Mouse (Mus musculus): ENCODE results near the gene Fam13c. TPM values are rescaled to one million over a fixed set of nuclear protein-coding genes. Genes with fewer than 3 reads are reported as not detected.

The Fam13c gene
- polyA plus RNA-seq, 1 experiment from 2014 or later, result 10.1 TPM

DNA sequence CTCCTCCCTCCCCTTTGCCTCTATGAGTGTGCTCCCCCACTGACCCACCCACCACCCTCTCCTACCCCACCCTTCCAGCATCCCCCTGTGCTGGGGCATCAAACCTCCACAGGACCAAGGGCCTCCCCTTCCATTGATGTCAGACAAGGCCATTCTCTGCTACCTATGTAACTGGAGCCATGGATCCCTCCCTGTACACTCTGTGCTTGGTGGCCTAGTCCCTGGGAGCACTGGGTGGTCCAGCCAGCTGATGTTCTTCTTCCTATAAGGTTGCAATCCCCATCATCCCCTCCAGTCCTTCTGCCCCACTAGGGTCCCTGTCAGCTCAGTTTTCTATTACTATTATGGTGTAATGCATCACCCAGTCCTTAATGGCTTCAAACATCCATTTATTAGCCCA lies 65.1 kb downstream of the Fam13c start:
- Histone ChIP-seq H3K4me2 (no peak overlapping the region), H3K9ac (no peak overlapping the region), H3K4me3 (no peak overlapping the region), H3K27ac (no peak overlapping the region), H3K9me3 (peaks cover 4% of the 10 kb centered on the region; the same call in 1 of the 2 replicates), H3K4me1 (no peaks in the 10 kb centered on the region), H3K27me3 (no peaks in the 10 kb centered on the region), H3K36me3 (no peaks in the 10 kb centered on the region)
- no peak for ATAC-seq (ENCODE audit: borderline replicate concordance, extremely low read depth, low FRiP score, low TSS enrichment)

DNA sequence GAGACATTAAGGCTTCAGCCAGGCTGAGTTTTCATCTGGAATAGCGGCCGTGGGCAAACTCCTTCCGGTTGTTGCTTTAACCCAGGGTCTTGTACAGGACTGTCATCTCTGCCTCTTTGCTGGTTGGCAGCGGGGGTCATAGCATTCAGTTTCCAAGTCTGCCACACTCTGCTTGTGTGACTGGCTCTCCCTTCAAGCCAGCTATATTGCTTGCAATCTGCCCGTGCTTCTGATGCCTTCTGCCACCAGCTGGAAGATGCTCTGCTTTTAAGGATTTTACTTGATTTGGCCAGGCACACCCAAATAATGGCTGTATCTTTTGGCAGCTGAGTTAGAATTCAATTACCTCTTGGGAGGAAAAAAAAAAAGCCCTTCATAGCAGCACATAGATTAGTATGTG lies 65.6 kb downstream of the Fam13c start:
- Histone ChIP-seq H3K9me3 (peaks cover 4% of the 10 kb centered on the region; the same call in 1 of the 2 replicates), H3K4me3 (no peak overlapping the region), H3K27me3 (no peaks in the 10 kb centered on the region), H3K4me1 (no peaks in the 10 kb centered on the region), H3K9ac (no peak overlapping the region), H3K36me3 (no peaks in the 10 kb centered on the region), H3K27ac (no peak overlapping the region), H3K4me2 (no peak overlapping the region)
- 81% methylated on average over 5 of the region's 5 CpGs for WGBS
- no peak for ATAC-seq (ENCODE audit: borderline replicate concordance, extremely low read depth, low FRiP score, low TSS enrichment)

DNA sequence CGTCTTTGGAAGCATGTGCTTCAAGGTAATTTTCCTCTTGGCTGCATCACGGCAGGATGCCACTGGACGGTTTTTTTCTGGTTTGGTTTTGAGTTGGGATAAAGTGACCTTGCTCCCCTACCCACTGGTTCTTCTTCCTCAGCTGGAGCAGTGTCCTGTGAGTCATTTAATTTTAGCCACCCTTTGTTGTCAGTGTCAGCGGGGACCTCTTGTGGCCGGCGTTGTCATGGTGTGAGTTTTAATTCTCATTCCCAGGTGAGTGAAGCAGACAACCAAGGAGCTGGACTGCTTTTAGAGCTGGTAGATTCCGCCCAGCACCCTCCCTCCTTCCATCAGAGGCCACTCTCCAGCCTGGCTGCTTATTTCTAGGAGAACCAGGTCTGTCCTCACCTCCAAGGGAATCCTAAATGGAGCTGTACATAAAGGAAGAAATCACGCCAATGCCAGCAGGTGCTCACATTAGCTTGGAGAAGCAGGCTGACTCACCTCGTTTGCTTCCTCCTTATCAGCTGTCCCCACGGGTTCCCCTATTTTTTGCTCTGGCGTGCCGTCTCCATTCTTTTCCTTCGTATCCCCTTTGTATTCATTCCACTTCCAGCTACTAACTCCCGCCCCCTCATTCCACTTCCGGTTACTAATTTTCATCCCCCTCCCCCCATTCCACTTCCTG lies 66.4 kb downstream of the Fam13c start:
- Histone ChIP-seq H3K27me3 (no peaks in the 10 kb centered on the region), H3K9me3 (peaks cover 4% of the 10 kb centered on the region; the same call in 1 of the 2 replicates), H3K9ac (no peak overlapping the region), H3K4me1 (no peaks in the 10 kb centered on the region), H3K36me3 (no peaks in the 10 kb centered on the region), H3K4me2 (no peak overlapping the region), H3K4me3 (no peak overlapping the region), H3K27ac (no peak overlapping the region)
- WGBS, result 60% methylated on average over 15 of the region's 15 CpGs
- ATAC-seq (ENCODE audit: borderline replicate concordance, extremely low read depth, low FRiP score, low TSS enrichment), result no peak

DNA sequence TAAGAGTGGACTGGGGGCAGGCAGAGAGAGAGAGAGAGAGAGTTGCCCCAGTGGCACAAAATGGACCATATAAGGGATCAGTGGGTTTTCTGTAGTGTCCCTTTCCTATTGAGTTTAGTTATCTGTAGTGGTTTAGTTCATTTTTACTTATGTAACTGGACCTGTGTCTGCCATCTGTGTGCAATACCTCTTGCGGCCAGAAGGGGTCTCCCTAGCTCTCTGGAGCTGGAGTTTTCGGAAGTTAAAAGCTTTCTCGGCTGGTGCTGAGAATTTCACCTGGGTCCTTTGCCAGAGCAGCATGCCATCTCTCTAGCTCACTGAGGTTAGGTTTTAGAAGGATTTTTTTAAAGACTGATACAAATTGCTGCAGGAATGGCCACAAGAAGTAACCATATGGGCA lies 67.6 kb downstream of the Fam13c start:
- Histone ChIP-seq H3K27me3 (no peaks in the 10 kb centered on the region), H3K9me3 (peaks cover 4% of the 10 kb centered on the region; the same call in 1 of the 2 replicates)
- ATAC-seq (ENCODE audit: borderline replicate concordance, extremely low read depth, low FRiP score, low TSS enrichment), result no peak

DNA sequence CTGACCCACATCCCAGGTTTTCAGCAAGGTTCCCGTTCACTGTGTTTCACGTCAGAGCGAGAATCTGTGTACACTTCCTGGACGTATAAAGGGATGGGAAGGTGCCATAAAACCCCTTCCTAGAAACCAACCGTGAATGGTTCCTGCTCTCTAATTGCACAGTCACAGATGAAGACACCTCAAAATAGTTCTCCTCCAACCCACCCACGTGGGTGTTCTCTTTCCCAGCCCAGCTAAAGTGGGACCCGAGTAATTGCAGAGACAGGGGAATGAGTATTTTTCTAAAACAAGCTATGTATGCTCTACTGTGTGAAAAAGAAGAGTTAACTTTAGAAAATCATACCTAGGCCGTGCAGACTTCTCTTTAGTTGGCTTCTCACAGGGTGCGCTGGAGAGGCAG lies 74.6 kb downstream of the Fam13c start:
- WGBS, result 82% methylated on average over 9 of the region's 9 CpGs
- no peak overlapping the region for H3K9ac ChIP-seq
- H3K36me3 ChIP-seq, result no peaks in the 10 kb centered on the region
- no peak overlapping the region for H3K4me3 ChIP-seq
- H3K9me3 ChIP-seq, result no peaks in the 10 kb centered on the region
- H3K4me1 ChIP-seq, result peaks cover 4% of the 10 kb centered on the region
- no peak overlapping the region for H3K4me2 ChIP-seq
- no peaks in the 10 kb centered on the region for H3K27me3 ChIP-seq
- no peak for ATAC-seq (ENCODE audit: borderline replicate concordance, extremely low read depth, low FRiP score, low TSS enrichment)
- H3K27ac ChIP-seq, result no peak overlapping the region

More for the DNA sequence above, 67.6 kb downstream of the Fam13c start:
- H3K27ac ChIP-seq, result no peak overlapping the region
- 90% methylated on average over 3 of the region's 3 CpGs for WGBS
- no peak overlapping the region for H3K4me3 ChIP-seq
- no peak overlapping the region for H3K4me2 ChIP-seq
- no peaks in the 10 kb centered on the region for H3K4me1 ChIP-seq
- H3K36me3 ChIP-seq, result no peaks in the 10 kb centered on the region
- no peak overlapping the region for H3K9ac ChIP-seq

DNA sequence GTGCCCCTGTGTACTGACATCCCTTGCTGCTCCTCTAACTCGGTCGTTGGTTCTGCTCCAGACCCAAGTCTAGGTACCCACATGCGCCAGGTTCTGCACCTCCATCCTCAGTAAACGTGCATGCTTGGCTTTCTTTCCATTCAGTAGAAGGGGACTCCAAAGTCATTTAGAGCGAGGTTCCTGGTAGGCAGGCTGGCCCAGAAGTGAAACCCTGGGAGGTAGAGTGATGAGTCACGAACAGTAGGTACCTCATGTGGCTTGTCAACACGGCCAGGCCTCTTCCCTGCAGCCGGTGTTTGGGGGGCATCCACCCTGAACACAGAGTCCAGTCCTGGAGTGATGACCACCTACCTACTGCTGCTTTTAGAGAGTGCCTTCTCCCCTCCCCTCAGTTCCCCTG lies 76.4 kb downstream of the Fam13c start:
- ATAC-seq (ENCODE audit: borderline replicate concordance, extremely low read depth, low FRiP score, low TSS enrichment), result no peak
- Histone ChIP-seq H3K4me3 (no peak overlapping the region), H3K9me3 (no peaks in the 10 kb centered on the region), H3K27ac (no peak overlapping the region), H3K4me2 (no peak overlapping the region), H3K9ac (no peak overlapping the region), H3K4me1 (peaks cover 20% of the 10 kb centered on the region), H3K36me3 (no peaks in the 10 kb centered on the region), H3K27me3 (no peaks in the 10 kb centered on the region)
- WGBS, result 83% methylated on average over 8 of the region's 8 CpGs

DNA sequence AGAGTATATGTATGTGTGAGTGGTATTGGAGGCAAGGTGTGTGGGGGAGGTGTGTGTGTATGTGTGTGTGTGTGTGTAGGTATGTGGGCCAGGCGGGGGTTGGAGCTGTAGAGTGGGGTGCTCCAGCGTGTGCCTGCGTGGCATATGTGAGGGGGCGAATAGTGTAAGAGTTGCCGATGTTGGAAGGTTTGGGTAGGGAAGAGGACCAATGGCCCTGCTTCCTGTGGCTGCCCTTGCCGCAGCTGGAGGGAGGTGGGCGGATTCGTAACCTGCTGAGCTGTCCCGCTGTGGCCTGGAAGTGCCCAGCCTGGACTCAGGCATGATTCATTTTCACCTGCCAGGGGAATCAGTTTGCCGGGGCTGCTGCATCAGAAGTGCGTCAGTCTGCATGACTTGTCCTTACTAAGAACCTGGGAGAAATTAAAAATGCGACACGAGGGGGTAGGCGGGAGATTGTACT lies 79.4 kb downstream of the Fam13c start:
- no peaks in the 10 kb centered on the region for H3K9me3 ChIP-seq
- WGBS, result 12% methylated on average over 14 of the region's 14 CpGs
- H3K4me3 ChIP-seq, result peak overlapping the region; percentile 39
- no peak for ATAC-seq (ENCODE audit: borderline replicate concordance, extremely low read depth, low FRiP score, low TSS enrichment)
- no peaks in the 10 kb centered on the region for H3K27me3 ChIP-seq
- H3K4me1 ChIP-seq, result peaks cover 20% of the 10 kb centered on the region
- H3K4me2 ChIP-seq, result peak overlapping the region; percentile 81
- H3K36me3 ChIP-seq, result no peaks in the 10 kb centered on the region
- no peak overlapping the region for H3K9ac ChIP-seq
- H3K27ac ChIP-seq, result no peak overlapping the region

DNA sequence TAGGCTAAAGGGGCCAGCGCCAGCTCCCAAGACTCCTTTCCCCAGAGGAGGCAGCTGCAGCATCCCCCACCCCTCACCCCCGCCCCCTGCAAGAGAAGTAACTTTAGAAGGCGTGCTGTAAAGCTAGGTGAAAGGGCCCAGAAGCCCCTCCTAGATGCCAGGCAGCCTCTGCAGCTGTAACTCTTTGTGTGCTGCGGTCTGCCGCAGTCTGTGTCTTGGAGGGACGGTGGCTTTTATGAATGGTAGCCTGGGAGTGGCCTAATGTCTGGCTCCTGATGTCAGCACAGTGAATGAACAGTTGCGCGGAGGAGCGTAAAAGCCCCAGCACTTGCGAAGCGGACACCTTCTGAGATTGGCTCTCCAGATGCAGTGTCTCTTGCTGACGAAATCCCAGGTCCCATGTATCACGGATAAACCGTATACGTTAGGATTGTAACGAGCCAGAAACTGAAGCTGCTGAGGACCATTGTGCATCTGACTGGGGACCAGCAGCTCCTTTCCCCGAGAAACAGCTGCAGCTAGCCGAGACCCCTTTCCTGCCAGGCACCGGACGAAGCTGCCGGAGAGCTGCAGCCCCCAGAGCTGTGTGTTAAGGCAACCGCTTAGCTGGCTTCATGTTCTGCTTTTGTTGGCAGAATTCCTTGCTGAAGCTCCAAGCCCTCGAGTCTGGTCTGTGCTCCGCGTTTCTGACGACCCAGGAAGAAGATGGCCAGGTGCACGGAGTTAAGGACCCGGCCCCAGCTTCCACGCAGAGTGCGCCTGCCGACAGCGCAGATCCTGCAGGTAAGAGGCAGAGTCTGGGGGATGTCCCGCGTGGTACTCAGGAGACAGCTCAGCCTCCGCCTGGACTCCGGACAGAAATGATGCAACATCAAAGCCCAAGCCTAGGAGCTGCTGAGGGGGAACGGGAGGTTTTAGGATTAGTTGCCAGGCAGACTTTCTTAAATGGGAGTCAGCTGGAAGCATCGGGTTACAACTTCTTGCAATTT lies 80.2 kb downstream of the Fam13c start:
- H3K27me3 ChIP-seq, result no peaks in the 10 kb centered on the region
- peak; percentile 51; the same call in 1 of the 2 replicates for ATAC-seq (ENCODE audit: borderline replicate concordance, extremely low read depth, low FRiP score, low TSS enrichment)
- peak overlapping the region; percentile 81 for H3K4me2 ChIP-seq
- H3K9me3 ChIP-seq, result no peaks in the 10 kb centered on the region
- WGBS, result under 1% methylated on average over 38 of the region's 38 CpGs
- no peaks in the 10 kb centered on the region for H3K36me3 ChIP-seq
- peak overlapping the region; percentile 6; the same call in 1 of the 2 replicates for H3K9ac ChIP-seq
- peaks cover 20% of the 10 kb centered on the region for H3K4me1 ChIP-seq
- no peak overlapping the region for H3K27ac ChIP-seq
- H3K4me3 ChIP-seq, result peak overlapping the region; percentile 39

DNA sequence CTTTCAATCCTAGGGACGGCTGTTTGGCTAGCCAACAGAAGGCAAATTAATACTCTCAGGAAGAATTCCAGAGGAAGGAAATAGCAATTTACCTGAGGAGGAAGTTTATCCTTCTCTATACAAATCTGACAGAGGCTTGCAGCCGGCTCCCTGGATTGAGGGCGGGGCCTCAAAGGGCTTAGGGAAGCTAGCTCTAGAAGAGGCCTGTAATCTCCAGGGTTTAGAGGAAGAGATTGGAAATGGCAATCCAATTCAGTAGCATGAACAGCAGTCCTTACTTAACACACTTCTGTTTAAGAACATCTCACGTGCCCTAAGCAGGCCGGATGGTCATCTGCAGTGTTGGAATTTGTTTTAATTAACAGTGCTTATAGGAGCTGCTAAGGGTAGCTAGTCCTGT lies 81.1 kb downstream of the Fam13c start:
- no peaks in the 10 kb centered on the region for H3K27me3 ChIP-seq
- ATAC-seq (ENCODE audit: borderline replicate concordance, extremely low read depth, low FRiP score, low TSS enrichment), result no peak
- peaks cover 20% of the 10 kb centered on the region for H3K4me1 ChIP-seq
- H3K9me3 ChIP-seq, result no peaks in the 10 kb centered on the region
- H3K36me3 ChIP-seq, result no peaks in the 10 kb centered on the region
- H3K4me3 ChIP-seq, result peak overlapping the region; percentile 39
- no peak overlapping the region for H3K27ac ChIP-seq
- no peak overlapping the region for H3K9ac ChIP-seq
- WGBS, result 30% methylated on average over 5 of the region's 5 CpGs
- peak overlapping the region; percentile 81 for H3K4me2 ChIP-seq

DNA sequence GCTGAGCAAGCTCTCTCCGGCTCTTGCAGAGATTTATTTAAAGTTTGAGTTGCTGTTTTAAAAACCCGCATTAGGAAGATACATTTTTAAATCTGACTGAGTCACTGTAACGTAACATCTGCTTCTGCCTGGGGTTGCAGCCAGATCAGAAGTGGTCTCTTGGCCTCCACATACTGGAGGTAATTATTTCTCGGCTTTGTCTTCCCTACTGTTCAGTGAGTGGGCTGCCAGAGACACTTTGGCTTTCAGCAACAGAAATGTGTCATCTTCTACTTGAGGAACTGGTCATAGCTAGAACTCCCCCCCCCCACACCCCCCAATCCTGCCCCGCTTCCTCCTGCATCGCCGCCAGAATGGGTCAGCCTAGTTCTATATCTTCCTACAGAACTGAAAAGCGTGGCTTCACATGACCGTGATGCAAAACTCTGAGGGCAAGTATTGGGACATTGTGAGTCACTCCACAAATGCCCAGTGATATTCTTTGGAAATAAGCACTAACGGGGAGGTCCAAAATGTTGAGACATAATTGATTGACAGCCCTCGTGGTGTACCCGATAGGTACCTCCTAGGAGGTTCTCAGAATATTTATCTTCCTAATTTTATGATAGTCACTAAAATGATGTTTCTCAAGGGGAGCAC lies 90.0 kb downstream of the Fam13c start:
- no peaks in the 10 kb centered on the region for H3K9me3 ChIP-seq
- no peak for ATAC-seq (ENCODE audit: borderline replicate concordance, extremely low read depth, low FRiP score, low TSS enrichment)

DNA sequence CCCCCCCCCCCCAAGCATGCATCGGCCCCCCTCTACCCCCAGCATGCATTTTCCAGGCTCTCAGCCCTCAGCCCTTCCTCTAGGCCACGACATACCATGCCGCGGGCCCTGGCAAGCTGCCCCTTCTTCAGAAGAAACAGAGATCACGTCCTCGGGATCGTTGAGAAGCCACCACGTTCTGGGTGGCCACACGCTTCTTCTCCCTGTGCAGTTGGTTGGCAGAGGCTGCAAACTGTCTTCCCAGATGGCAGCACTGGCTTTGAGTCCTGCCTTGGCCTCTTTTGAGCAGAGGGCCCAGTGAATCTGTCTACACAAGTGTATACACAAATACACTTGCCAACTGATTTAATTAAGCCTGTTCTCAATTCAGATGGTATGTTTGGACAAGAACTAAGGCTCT lies 92.0 kb downstream of the Fam13c start:
- H3K4me2 ChIP-seq, result no peak overlapping the region
- no peak overlapping the region for H3K27ac ChIP-seq
- no peaks in the 10 kb centered on the region for H3K27me3 ChIP-seq
- no peaks in the 10 kb centered on the region for H3K36me3 ChIP-seq
- H3K9me3 ChIP-seq, result no peaks in the 10 kb centered on the region
- ATAC-seq (ENCODE audit: borderline replicate concordance, extremely low read depth, low FRiP score, low TSS enrichment), result no peak
- 75% methylated on average over 9 of the region's 9 CpGs for WGBS
- H3K4me3 ChIP-seq, result no peak overlapping the region
- H3K9ac ChIP-seq, result no peak overlapping the region
- H3K4me1 ChIP-seq, result no peaks in the 10 kb centered on the region

More for the DNA sequence above, 90.0 kb downstream of the Fam13c start:
- Histone ChIP-seq H3K4me1 (no peaks in the 10 kb centered on the region), H3K27ac (no peak overlapping the region), H3K9ac (no peak overlapping the region), H3K27me3 (no peaks in the 10 kb centered on the region), H3K4me3 (no peak overlapping the region), H3K36me3 (no peaks in the 10 kb centered on the region), H3K4me2 (no peak overlapping the region)
- 69% methylated on average over 12 of the region's 12 CpGs for WGBS

All from lung, embryonic 15.5 days (tissue).